8 mouse cellular contexts compared by ENCODE assay signal in the genomic region with DNA sequence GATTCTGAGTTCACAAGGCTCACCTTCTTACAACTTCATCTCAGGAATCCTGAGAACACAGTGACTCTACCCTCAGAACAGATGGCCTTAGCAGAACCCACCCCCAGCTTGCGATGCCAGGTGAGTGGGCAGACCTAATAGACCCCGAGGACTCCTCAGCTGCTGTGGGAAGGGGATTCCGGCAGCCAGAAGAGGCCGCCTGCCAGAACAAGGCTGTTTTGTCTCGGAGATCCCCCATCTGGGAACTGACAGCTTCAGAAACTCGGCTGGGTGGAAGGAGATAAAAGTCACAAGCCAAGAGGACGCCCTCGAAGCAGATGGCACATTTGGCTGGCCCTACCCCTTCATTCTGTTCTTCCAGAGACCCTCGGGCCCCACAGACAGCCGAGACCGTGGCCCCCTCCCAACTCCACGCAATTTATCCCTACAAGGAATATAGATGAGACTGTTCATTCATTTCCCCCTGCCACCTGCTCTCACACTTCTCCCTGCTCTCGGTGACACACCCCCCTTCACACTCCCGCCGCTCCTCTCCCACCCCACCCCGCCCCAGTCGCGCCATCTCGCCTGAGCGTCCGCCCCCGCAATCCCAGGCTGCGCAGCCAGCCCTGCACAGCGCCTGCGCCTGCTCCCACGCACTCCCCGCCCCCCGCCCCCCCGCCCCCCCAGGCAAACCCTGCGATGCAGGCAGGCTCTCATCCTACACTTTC. TPM values are rescaled to one million over a fixed set of nuclear protein-coding genes. Genes with fewer than 3 reads are reported as not detected.
DNase-seq lines count a peak whose midpoint lies in the region; ATAC-seq and TF ChIP-seq lines count a peak whose summit lies in the region.

A gene (minus strand): TSS at position 51 of the 710 bp plus-strand sequence.

- WGBS in heart, embryonic 12.5 days = 3% methylated on average over 29 of the region's 30 CpGs
- 5% methylated on average over 26 of the region's 30 CpGs for WGBS in limb, embryonic 11.5 days

- H3K4me2 ChIP-seq in heart, embryonic 12.5 days = peak within 1 kb of the TSS; percentile 90
- peak within 1 kb of the TSS; percentile 92 for H3K4me2 ChIP-seq in limb, embryonic 11.5 days (ENCODE audit: low read depth, severe bottlenecking)
- H3K4me2 ChIP-seq in myocyte (ENCODE audit: low read depth) = peak within 1 kb of the TSS; percentile 73

- no peaks in the 10 kb centered on the region for H3K79me2 ChIP-seq in myocyte (ENCODE audit: control insufficient read depth, insufficient read depth)

- H3K27me3 ChIP-seq in heart, embryonic 12.5 days (replicated peaks) = peaks cover 25% of the 10 kb centered on the region
- H3K27me3 ChIP-seq in limb, embryonic 11.5 days (ENCODE audit: control insufficient read depth, insufficient read depth, low read length) = peaks cover 3% of the 10 kb centered on the region
- H3K27me3 ChIP-seq in myocyte (ENCODE audit: control insufficient read depth, insufficient read depth, insufficient read length) = no peaks in the 10 kb centered on the region

- H3K27ac ChIP-seq in heart, embryonic 12.5 days (ENCODE audit: poor library complexity, severe bottlenecking) = peak within 1 kb of the TSS; percentile 32
- no peak within 1 kb of the TSS for H3K27ac ChIP-seq in bone marrow macrophage, adult 2 months (ENCODE audit: insufficient read depth, low read depth, low read length)
- H3K27ac ChIP-seq in embryonic fibroblast, embryonic 13.5 days (ENCODE audit: insufficient read depth, low read length) = peak within 1 kb of the TSS; percentile 78
- H3K27ac ChIP-seq in limb, embryonic 11.5 days (replicated peaks; ENCODE audit: low read depth, low read length) = no peak within 1 kb of the TSS

- no peak for DNase-seq in heart, adult 9 months (ENCODE audit: low spot score in 2 of 2)
- DNase-seq in induced T-regulatory cell, adult 2 months (ENCODE audit: low read depth) = peak; percentile 50
- DNase-seq in limb, embryonic 11.5 days (ENCODE audit: low spot score) = peak; percentile 48
- peak; percentile 49 for DNase-seq in yolk sac, embryonic 10.5 days (ENCODE audit: low spot score)

- no peak within 1 kb of the TSS for H3ac ChIP-seq in myocyte (ENCODE audit: control insufficient read depth, insufficient read length)

- no peaks in the 10 kb centered on the region for H3K36me3 ChIP-seq in heart, embryonic 12.5 days
- H3K36me3 ChIP-seq in limb, embryonic 11.5 days (ENCODE audit: control insufficient read depth, insufficient read depth, low read length) = no peaks in the 10 kb centered on the region
- no peaks in the 10 kb centered on the region for H3K36me3 ChIP-seq in myocyte (ENCODE audit: control insufficient read depth, insufficient read depth)

- H3K9ac ChIP-seq in heart, embryonic 12.5 days = peak within 1 kb of the TSS; percentile 68
- H3K9ac ChIP-seq in limb, embryonic 11.5 days (ENCODE audit: low read length) = peak within 1 kb of the TSS; percentile 59

- ATAC-seq in heart, embryonic 12.5 days (ENCODE audit: insufficient number of reproducible peaks, low FRiP score) = peak; percentile 44
- ATAC-seq in limb, embryonic 11.5 days (ENCODE audit: insufficient number of reproducible peaks, low FRiP score, low TSS enrichment, low read depth) = peak; percentile 67

- H3K9me3 ChIP-seq in heart, embryonic 12.5 days (replicated peaks) = no peaks in the 10 kb centered on the region
- H3K9me3 ChIP-seq in limb, embryonic 11.5 days (ENCODE audit: control insufficient read depth, low read length) = no peaks in the 10 kb centered on the region

- peaks cover 30% of the 10 kb centered on the region for H3K4me1 ChIP-seq in heart, embryonic 12.5 days (replicated peaks)
- H3K4me1 ChIP-seq in bone marrow macrophage, adult 2 months (ENCODE audit: control insufficient read depth, insufficient read depth, low read length) = peaks cover 4% of the 10 kb centered on the region; the same call in 1 of the 2 replicates
- H3K4me1 ChIP-seq in embryonic fibroblast, embryonic 13.5 days (ENCODE audit: control insufficient read depth, insufficient read depth, low read length) = peaks cover 12% of the 10 kb centered on the region
- peaks cover 22% of the 10 kb centered on the region for H3K4me1 ChIP-seq in limb, embryonic 11.5 days (ENCODE audit: control insufficient read depth, insufficient read depth, low read length)

- no peak for TF ChIP-seq POLR2A in bone marrow macrophage, adult 2 months (IDR thresholded peaks at IDR 0.05; ENCODE audit: borderline replicate concordance, low read depth, low read length)
- no peak for TF ChIP-seq POLR2A in embryonic fibroblast, embryonic 13.5 days (IDR thresholded peaks at IDR 0.05; ENCODE audit: low read depth, low read length)
- no peak for TF ChIP-seq POLR2A in myocyte (IDR thresholded peaks at IDR 0.05; ENCODE audit: insufficient read length, low read depth)

- no peak for TF ChIP-seq CTCF in bone marrow macrophage, adult 2 months (IDR thresholded peaks at IDR 0.05; ENCODE audit: low read depth, low read length)
- no peak for TF ChIP-seq CTCF in embryonic fibroblast, embryonic 13.5 days (IDR thresholded peaks at IDR 0.05; ENCODE audit: borderline replicate concordance, insufficient read depth, low read length)

- peak within 1 kb of the TSS; percentile 45 for H3K4me3 ChIP-seq in heart, embryonic 12.5 days
- peak within 1 kb of the TSS; percentile 25; the same call in 1 of the 2 replicates for H3K4me3 ChIP-seq in bone marrow macrophage, adult 2 months (ENCODE audit: insufficient read depth, low read length)
- H3K4me3 ChIP-seq in embryonic fibroblast, embryonic 13.5 days (ENCODE audit: insufficient read depth, low read length) = 0 out of 2 replicates have a peak within 1 kb of the TSS, but pooled peaks have one; percentile 6
- H3K4me3 ChIP-seq in limb, embryonic 11.5 days (ENCODE audit: low read depth, low read length) = peak within 1 kb of the TSS; percentile 41
- H3K4me3 ChIP-seq in myocyte = peak within 1 kb of the TSS; percentile 14

TF ChIP-seq in myocyte, 11 proteins besides CTCF, POLR2A, EP300 and RAD21:
- TF ChIP-seq SRF (IDR thresholded peaks at IDR 0.05; ENCODE audit: control insufficient read depth, insufficient read length, low read depth) (no peak), USF1 (IDR thresholded peaks at IDR 0.05; ENCODE audit: low read depth) (no peak), MYOD1 (IDR thresholded peaks at IDR 0.05; ENCODE audit: control insufficient read depth in 1 of 3, insufficient read length in 2 of 3, low read depth in 2 of 3) (peak in 2 of 3 experiments; percentile 0 to 57)

RNA-seq across cellular contexts. Expression of the gene that starts here (rescaled TPM):
- 0.22 and 0.66 TPM in 2 replicates for polyA plus RNA-seq in heart, embryonic 12.5 days (2016; fragmentation: Nextera tagmentation; extraction: Ambion mirVana)
- polyA plus RNA-seq in bone marrow macrophage, adult 2 months (2012; ENCODE audit: insufficient read depth, insufficient read length, missing spikeins) = not detected in 2 replicates
- polyA plus RNA-seq in embryonic fibroblast, embryonic 13.5 days (2011; ENCODE audit: insufficient read length, low read depth, missing spikeins) = 4.3 and 7.0 TPM in 2 replicates
- polyA plus RNA-seq in limb, embryonic 11.5 days (2014; fragmentation: Nextera tagmentation; extraction: Ambion mirVana) = 0.27 and 0.74 TPM in 2 replicates
- 0.49 TPM for polyA plus RNA-seq in myocyte (2012; fragmentation: generic; extraction: Trizol)

Comparison
In these comparisons a context has a peak if more than half of its experiments do, and no peak if none do; other contexts are left out.
1. Peak in ATAC-seq, H3K4me3 ChIP-seq, H3K27ac ChIP-seq, H3K9ac ChIP-seq and H3K4me2 ChIP-seq in heart, embryonic 12.5 days; RNA of the gene not detected or under 1 TPM.
2. Peak in DNase-seq, ATAC-seq, H3K4me3 ChIP-seq, H3K9ac ChIP-seq and H3K4me2 ChIP-seq in limb, embryonic 11.5 days; RNA of the gene not detected or under 1 TPM.
3. DNase-seq: peak in induced T-regulatory cell, adult 2 months (single experiment) and yolk sac, embryonic 10.5 days (single experiment); none in heart, adult 9 months (0 of 2).
4. Peak in every context shown above with its lines, with median percentiles within 50 percentile points of each other: H3K4me2 ChIP-seq and H3K4me3 ChIP-seq.